Comparison of ENCODE assay signal across 31 mouse cellular contexts in genomic region chr1:75469287-75469825, GRCm38 (mm10). TPM values are rescaled to one million over a fixed set of nuclear protein-coding genes. Genes with fewer than 3 reads are reported as not detected.
DNase-seq lines count a peak whose midpoint lies in the region; ATAC-seq and TF ChIP-seq lines count a peak whose summit lies in the region.
"Had no signal": no experiment of that assay in that cellular context is flagged by ENCODE, and none has a peak within 500 bp of the region (broad histone marks: within the 10 kb centered on the region; RNA-seq: fewer than 3 reads in every experiment).

No protein-coding gene starts in this region.

- no peak overlapping the region for H3K4me2 ChIP-seq in heart, embryonic 12.5 days
- no peak overlapping the region for H3K4me2 ChIP-seq in embryonic facial prominence, embryonic 13.5 days
- H3K4me2 ChIP-seq: embryonic facial prominence, embryonic 15.5 days; intestine, embryonic 15.5 days; midbrain, embryonic 15.5 days had no signal

- ATAC-seq in heart, embryonic 12.5 days (ENCODE audit: insufficient number of reproducible peaks, low FRiP score): no peak
- no peak for ATAC-seq in embryonic facial prominence, embryonic 13.5 days (ENCODE audit: insufficient number of reproducible peaks, insufficient read depth, low FRiP score, low TSS enrichment, low read depth)
- no peak for ATAC-seq in megakaryocyte progenitor cell, adult 5-6 weeks (replicated peaks; ENCODE audit: poor library complexity)
- ATAC-seq: forebrain, embryonic 16.5 days; hindbrain, postnatal 0 days; intestine, embryonic 15.5 days; midbrain, embryonic 15.5 days had no signal

- no peak overlapping the region for H3K9ac ChIP-seq in heart, embryonic 12.5 days
- 0 out of 2 replicates have a peak overlapping the region, but pooled peaks have one; percentile 27 for H3K9ac ChIP-seq in embryonic facial prominence, embryonic 13.5 days
- H3K9ac ChIP-seq: embryonic facial prominence, embryonic 15.5 days; intestine, embryonic 15.5 days; liver, embryonic 14.5 days; midbrain, embryonic 15.5 days had no signal

- no peak overlapping the region for H3K4me3 ChIP-seq in heart, embryonic 12.5 days
- H3K4me3 ChIP-seq in embryonic facial prominence, embryonic 13.5 days: no peak overlapping the region
- no peak overlapping the region for H3K4me3 ChIP-seq in layer of hippocampus, adult 2 months
- H3K4me3 ChIP-seq: embryonic facial prominence, embryonic 15.5 days; hindbrain, embryonic 10.5 days; intestine, embryonic 15.5 days; midbrain, embryonic 15.5 days had no signal

- H3K27me3 ChIP-seq in heart, embryonic 12.5 days (replicated peaks): peaks cover 58% of the 10 kb centered on the region
- H3K27me3 ChIP-seq in embryonic facial prominence, embryonic 13.5 days: peaks cover 35% of the 10 kb centered on the region
- H3K27me3 ChIP-seq: intestine, embryonic 15.5 days; midbrain, embryonic 15.5 days had no signal

- no peak for TF ChIP-seq CTCF in layer of hippocampus, adult 2 months (conservative IDR thresholded peaks at IDR 0.05)

- H3K9me3 ChIP-seq in heart, embryonic 12.5 days (replicated peaks): no peaks in the 10 kb centered on the region
- H3K9me3 ChIP-seq in embryonic facial prominence, embryonic 13.5 days: no peaks in the 10 kb centered on the region
- H3K9me3 ChIP-seq: embryonic facial prominence, embryonic 15.5 days; hindbrain, embryonic 10.5 days; intestine, embryonic 15.5 days; midbrain, embryonic 15.5 days had no signal

- peak; percentile 88 for DNase-seq in heart, adult 11 months
- DNase-seq in adrenal gland, adult 8-10 months: peak; percentile 71
- DNase-seq in adrenal gland, postnatal 10 days: peak; percentile 53
- no peak for DNase-seq in layer of hippocampus, adult 2 months (ENCODE audit: low spot score in 2 of 2)
- DNase-seq: B cell, adult 2 months; cerebellum, adult 11-12 months; cerebellum, adult 9-11 months; heart, postnatal 14 days; kidney, adult 8-10 months; kidney, postnatal 4 days; liver; lung, adult 2 months; lung, postnatal 10 days; right cerebral cortex, adult 18-20 months; spleen, adult 18-20 months; thymus, postnatal 4 days had no signal

- peaks cover 9% of the 10 kb centered on the region for H3K4me1 ChIP-seq in heart, embryonic 12.5 days (replicated peaks)
- peaks cover 9% of the 10 kb centered on the region; the same call in 1 of the 2 replicates for H3K4me1 ChIP-seq in embryonic facial prominence, embryonic 13.5 days

- no peak overlapping the region for H3K27ac ChIP-seq in heart, embryonic 12.5 days (ENCODE audit: poor library complexity, severe bottlenecking)
- H3K27ac ChIP-seq in embryonic facial prominence, embryonic 13.5 days: no peak overlapping the region
- H3K27ac ChIP-seq in layer of hippocampus, adult 2 months: no peak overlapping the region
- H3K27ac ChIP-seq: embryonic facial prominence, embryonic 15.5 days; hindbrain, embryonic 10.5 days; hindbrain, postnatal 0 days; intestine, embryonic 15.5 days; kidney, postnatal 0 days; liver, embryonic 14.5 days; macrophage; midbrain, embryonic 15.5 days had no signal

- H3K36me3 ChIP-seq in heart, embryonic 12.5 days: peaks cover 22% of the 10 kb centered on the region
- peaks cover 23% of the 10 kb centered on the region for H3K36me3 ChIP-seq in embryonic facial prominence, embryonic 13.5 days

- WGBS in heart, embryonic 12.5 days: 78% methylated on average over 17 of the region's 17 CpGs
- 80% methylated on average over 17 of the region's 17 CpGs for WGBS in embryonic facial prominence, embryonic 13.5 days

RNA-seq across cellular contexts. Expression of gene Chpf, which starts 9.8 kb away (rescaled TPM):
- polyA plus RNA-seq in heart, embryonic 12.5 days (2016; fragmentation: Nextera tagmentation; extraction: Ambion mirVana): 35.2 and 37.8 TPM in 2 replicates
- 10 to 100 TPM; 56.6 to 72.7 (median 67.0) TPM for total RNA-seq in adrenal gland, adult 8-10 months (2022)
- total RNA-seq in adrenal gland, postnatal 10 days (2021): 10 to 100 TPM; 36.9 to 43.6 TPM
- 30.6 and 31.5 TPM in 2 replicates for polyA plus RNA-seq in embryonic facial prominence, embryonic 13.5 days (2015; fragmentation: Nextera tagmentation; extraction: Ambion mirVana)
- 10 to 100 TPM; 80.5 to 86.6 TPM for total RNA-seq in layer of hippocampus, adult 2 months (2021)
- 0.27 and 0.83 TPM in 2 replicates for total RNA-seq in megakaryocyte progenitor cell, adult 5-6 weeks (2015)
- 0.57 and 2.0 TPM in 2 replicates for total RNA-seq in megakaryocyte progenitor cell, adult 5-6 weeks (2017)

RNA-seq across cellular contexts. Expression of gene Tmem198, which starts 10.0 kb away (rescaled TPM):
- polyA plus RNA-seq in heart, embryonic 12.5 days (2016; fragmentation: Nextera tagmentation; extraction: Ambion mirVana): 0.41 and 0.49 TPM in 2 replicates
- total RNA-seq in adrenal gland, adult 8-10 months (2022): 1 to 10 TPM; 2.5 to 5.8 (median 3.0) TPM
- total RNA-seq in adrenal gland, postnatal 10 days (2021): 1 to 10 TPM; 2.5 to 3.8 TPM
- 1.1 and 1.5 TPM in 2 replicates for polyA plus RNA-seq in embryonic facial prominence, embryonic 13.5 days (2015; fragmentation: Nextera tagmentation; extraction: Ambion mirVana)
- total RNA-seq in layer of hippocampus, adult 2 months (2021): 10 to 100 TPM; 64.0 to 65.4 TPM
- total RNA-seq in megakaryocyte progenitor cell, adult 5-6 weeks (2015): not detected in 2 replicates
- 2.9 TPM in 1 of 2 replicates, not detected in the other for total RNA-seq in megakaryocyte progenitor cell, adult 5-6 weeks (2017)
- total RNA-seq: gastrocnemius, adult 8-10 months had no signal
- polyA plus RNA-seq: macrophage had no signal

RNA-seq across cellular contexts. Expression of gene Asic4, which starts 19.1 kb away (rescaled TPM):
- 0.24 and 0.33 TPM in 2 replicates for polyA plus RNA-seq in heart, embryonic 12.5 days (2016; fragmentation: Nextera tagmentation; extraction: Ambion mirVana)
- total RNA-seq in adrenal gland, adult 8-10 months (2022): 10 to 100 TPM in 2 of 4 experiments, 1 to 10 TPM in 2; 4.9 to 11.1 (median 8.4) TPM
- total RNA-seq in adrenal gland, postnatal 10 days (2021): 1 to 10 TPM; 2.5 to 3.3 TPM
- 0.30 and 0.45 TPM in 2 replicates for polyA plus RNA-seq in embryonic facial prominence, embryonic 13.5 days (2015; fragmentation: Nextera tagmentation; extraction: Ambion mirVana)
- total RNA-seq in layer of hippocampus, adult 2 months (2021): 1 to 10 TPM; 5.5 to 7.1 TPM
- total RNA-seq in megakaryocyte progenitor cell, adult 5-6 weeks (2015): not detected in 2 replicates
- not detected in 2 replicates for total RNA-seq in megakaryocyte progenitor cell, adult 5-6 weeks (2017)
- total RNA-seq: gastrocnemius, adult 8-10 months; heart, adult 8-10 months; heart, postnatal 14 days had no signal
- polyA plus RNA-seq: lung, adult 2 months; macrophage; thymus, postnatal 0 days had no signal

RNA-seq across cellular contexts. Expression of gene Gmppa, which starts 33.6 kb away (rescaled TPM):
- polyA plus RNA-seq in heart, embryonic 12.5 days (2016; fragmentation: Nextera tagmentation; extraction: Ambion mirVana): 67.7 and 69.1 TPM in 2 replicates
- total RNA-seq in adrenal gland, adult 8-10 months (2022): 100 to 1,000 TPM in 1 of 4 experiments, 10 to 100 TPM in 3; 56.5 to 103 (median 92.0) TPM
- 10 to 100 TPM; 58.6 to 61.8 TPM for total RNA-seq in adrenal gland, postnatal 10 days (2021)
- 74.2 and 83.0 TPM in 2 replicates for polyA plus RNA-seq in embryonic facial prominence, embryonic 13.5 days (2015; fragmentation: Nextera tagmentation; extraction: Ambion mirVana)
- 10 to 100 TPM; 72.9 to 76.0 TPM for total RNA-seq in layer of hippocampus, adult 2 months (2021)
- total RNA-seq in megakaryocyte progenitor cell, adult 5-6 weeks (2015): 65.8 and 74.1 TPM in 2 replicates
- total RNA-seq in megakaryocyte progenitor cell, adult 5-6 weeks (2017): 87.0 and 98.6 TPM in 2 replicates

RNA-seq across cellular contexts. Expression of gene Obsl1, which starts 36.9 kb away (rescaled TPM):
- polyA plus RNA-seq in heart, embryonic 12.5 days (2016; fragmentation: Nextera tagmentation; extraction: Ambion mirVana): 137 and 147 TPM in 2 replicates
- 100 to 1,000 TPM in 1 of 4 experiments, 10 to 100 TPM in 3; 71.0 to 109 (median 87.5) TPM for total RNA-seq in adrenal gland, adult 8-10 months (2022)
- 100 to 1,000 TPM in 1 of 2 experiments, 10 to 100 TPM in 1; 95.2 to 118 TPM for total RNA-seq in adrenal gland, postnatal 10 days (2021)
- 62.3 and 67.1 TPM in 2 replicates for polyA plus RNA-seq in embryonic facial prominence, embryonic 13.5 days (2015; fragmentation: Nextera tagmentation; extraction: Ambion mirVana)
- total RNA-seq in layer of hippocampus, adult 2 months (2021): 10 to 100 TPM; 20.6 to 25.9 TPM
- 1.0 TPM in 1 of 2 replicates, not detected in the other for total RNA-seq in megakaryocyte progenitor cell, adult 5-6 weeks (2015)
- total RNA-seq in megakaryocyte progenitor cell, adult 5-6 weeks (2017): 0.30 TPM in 1 of 2 replicates, not detected in the other
- polyA plus RNA-seq: macrophage had no signal

Comparison
In these comparisons a context has a peak if more than half of its experiments do, and no peak if none do; other contexts are left out.
1. DNase-seq: peak in heart, adult 11 months (single experiment), adrenal gland, adult 8-10 months (single experiment) and adrenal gland, postnatal 10 days (single experiment); none in layer of hippocampus, adult 2 months (0 of 2).
2. RNA of gene Chpf, which starts 9.8 kb away (total RNA-seq): 80.5 to 86.6 TPM in layer of hippocampus, adult 2 months, 56.6 to 72.7 TPM in adrenal gland, adult 8-10 months and 36.9 to 43.6 TPM in adrenal gland, postnatal 10 days; 0.27 to 2.0 TPM in megakaryocyte progenitor cell, adult 5-6 weeks; every median in the first group is over 10 times any median in the second.
3. RNA of gene Tmem198, which starts 10.0 kb away (total RNA-seq): 64.0 to 65.4 TPM in layer of hippocampus, adult 2 months; 2.5 to 3.8 TPM in adrenal gland, postnatal 10 days, 2.5 to 5.8 TPM in adrenal gland, adult 8-10 months and 2.9 TPM in megakaryocyte progenitor cell, adult 5-6 weeks; every median in the first group is over 4 times any median in the second.